Mouse (Mus musculus) liver, embryonic 14.5 days (tissue): ENCODE measurements around the gene Flvcr1. TPM values are rescaled to one million over a fixed set of nuclear protein-coding genes. Genes with fewer than 3 reads are reported as not detected.
A peak's percentile ranks its signal among the peaks of the same experiment; 100 is the strongest.

ENCODE experiments used
- ATAC-seq: fragments of 200-750 bp; cut with Nextera tagmentation; 2 replicates; pipeline ENCODE4 v1.8.0; 2017; ENCODE audit warnings: moderate number of reproducible peaks, mild to moderate bottlenecking, moderate library complexity; ENCODE audit not compliant: insufficient read depth
- DNase-seq, 3 experiments: peaks; one replicate each; pipeline ENCODE4 v3.0.0-alpha.2; 2012 to 2013; ENCODE audit warnings: low read depth in 3 of 3, low spot score in 3 of 3
- H3K27ac ChIP-seq: fragments of 300-500 bp; sonication (generic); 2 replicates; pipeline ENCODE4 v1.5.1; 2014; ENCODE audit warnings: moderate library complexity, mild to moderate bottlenecking, control low read depth, inconsistent platforms
- H3K27me3 ChIP-seq: fragments of 300-500 bp; sonication (generic); 2 replicates; pipeline ENCODE4 v1.6.1; 2014; ENCODE audit warnings: mild to moderate bottlenecking, low read length, moderate library complexity; ENCODE audit not compliant: control insufficient read depth, insufficient read depth
- H3K36me3 ChIP-seq: fragments of 300-500 bp; sonication (generic); replicated peaks from 2 replicates; pipeline ENCODE4 v1.6.1; 2014; ENCODE audit warnings: low read depth; ENCODE audit not compliant: control insufficient read depth, insufficient read depth
- H3K4me1 ChIP-seq, 2 experiments: fragments of 200-500 bp in 1 of 2; fragments of 300-500 bp in 1 of 2; sonication (generic) in 1 of 2; replicated peaks; 2 replicates each; pipeline ENCODE4 v1.6.1; 2012 to 2014; ENCODE audit warnings: antibody characterized with exemption in 1 of 2, inconsistent platforms in 1 of 2, low read length in 1 of 2; ENCODE audit not compliant: control insufficient read depth in 2 of 2, insufficient read depth in 2 of 2
- H3K4me2 ChIP-seq: fragments of 300-500 bp; sonication (generic); 2 replicates; pipeline ENCODE4 v1.6.1; 2014; ENCODE audit warnings: low read depth, mild to moderate bottlenecking, control low read depth, moderate library complexity
- H3K4me3 ChIP-seq, 2 experiments: fragments of 200-500 bp in 1 of 2; fragments of 300-500 bp in 1 of 2; sonication (generic) in 1 of 2; 2 replicates each; pipeline ENCODE4 v1.5.1; 2012 to 2014; ENCODE audit warnings: low read depth in 2 of 2, low read length in 2 of 2, mild to moderate bottlenecking in 2 of 2, control low read depth in 1 of 2, inconsistent platforms in 1 of 2, moderate library complexity in 1 of 2; ENCODE audit not compliant: insufficient read depth in 1 of 2
- H3K9ac ChIP-seq: fragments of 300-500 bp; sonication (generic); replicated peaks from 2 replicates; pipeline ENCODE4 v1.6.1; 2014; ENCODE audit warnings: mild to moderate bottlenecking, control low read depth, moderate library complexity
- H3K9me3 ChIP-seq: fragments of 300-500 bp; sonication (generic); 2 replicates; pipeline ENCODE4 v1.6.1; 2016; ENCODE audit warnings: low read length, mixed read lengths; ENCODE audit not compliant: control insufficient read depth
- CTCF ChIP-seq: IDR thresholded peaks from 2 replicates; pipeline ENCODE4 v1.5.1; 2016; ENCODE audit warnings: antibody characterized with exemption, low read depth, control low read depth
- EP300 ChIP-seq: IDR thresholded peaks from 2 replicates; pipeline ENCODE4 v1.6.1; 2016; ENCODE audit warnings: antibody characterized with exemption, low read depth
- WGBS: fragments of 180-500 bp; shearing (Covaris S2); extraction: QIAGEN DNeasy Blood & Tissue Kit; methylation state at CpG from one replicate; pipeline ENCODE4 v1.1.7; 2014; ENCODE audit not compliant: insufficient replicate concordance; 5-methylcytosine and 5-hydroxymethylcytosine counted together
- polyA plus RNA-seq, 2 experiments: library from polyadenylated mRNA; depleted of rRNA in 1 of 2; stranded (reverse) in 1 of 2; unstranded in 1 of 2; fragments of >200 nt; fragmentation: Nextera tagmentation in 1 of 2; extraction: Ambion mirVana in 1 of 2; gene quantifications; 2 replicates each; pipeline versions ENCODE4 v1.2.1 to v1.2.3; 2012 to 2014

The Flvcr1 gene
- polyA plus RNA-seq (2012; rRNA removed), result 4.5 and 6.4 TPM in 2 replicates
- polyA plus RNA-seq (2014; fragmentation: Nextera tagmentation; extraction: Ambion mirVana), result 4.5 and 4.9 TPM in 2 replicates

DNA sequence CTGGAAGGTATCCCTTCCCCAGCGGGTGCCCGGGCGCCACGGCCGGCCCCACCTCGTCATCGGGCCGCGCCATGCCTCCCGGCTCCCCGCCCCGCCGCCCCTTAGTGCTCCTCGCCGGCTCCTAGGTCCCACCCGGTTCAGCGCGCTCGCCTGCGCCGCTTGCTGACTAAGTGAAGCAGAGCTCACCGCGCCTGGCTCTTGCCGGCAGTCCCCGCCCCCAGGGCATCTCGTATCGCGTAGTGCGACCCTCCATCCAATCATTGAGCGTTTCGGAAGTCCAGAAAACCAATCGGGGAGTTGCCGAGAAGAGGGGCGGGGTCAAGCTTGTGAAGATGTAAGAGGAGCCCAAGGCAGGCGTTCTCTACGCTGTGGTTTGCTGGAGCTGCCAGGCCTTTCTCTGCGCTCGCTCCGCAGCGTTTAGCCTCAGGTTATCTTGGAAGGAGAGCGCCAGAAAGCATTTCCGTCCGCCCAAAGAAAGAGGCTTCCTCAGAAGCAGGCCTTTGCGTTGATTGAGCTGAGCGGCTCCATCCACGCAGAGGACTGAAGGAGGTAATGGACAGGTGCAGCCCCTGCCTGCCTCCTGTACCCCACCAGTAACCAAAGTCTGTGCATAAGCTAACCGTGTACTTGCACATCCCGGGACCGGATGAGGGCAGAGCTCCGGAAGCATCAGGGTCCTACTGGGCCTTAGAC is at the start of gene Flvcr1:
Gene Flvcr1, minus strand, starts transcription at position 138 of the 693 bp plus-strand sequence.
- Histone ChIP-seq H3K9ac (peak within 1 kb of the TSS; percentile 57), H3K4me1 (peaks cover 3 to 9% of the 10 kb centered on the region in 2 experiments), H3K4me3 (peak within 1 kb of the TSS; percentile 69 to 72), H3K27me3 (no peaks in the 10 kb centered on the region), H3K27ac (peak within 1 kb of the TSS; percentile 52), H3K4me2 (peak within 1 kb of the TSS; percentile 79), H3K36me3 (no peaks in the 10 kb centered on the region), H3K9me3 (no peaks in the 10 kb centered on the region)
- TF ChIP-seq EP300 (no peak), CTCF (peak; percentile 60)
- ATAC-seq (peak; percentile 99), DNase-seq (peak; percentile 98 to 99 (median 99))
- under 1% methylated on average over 44 of the region's 50 CpGs for WGBS

DNA sequence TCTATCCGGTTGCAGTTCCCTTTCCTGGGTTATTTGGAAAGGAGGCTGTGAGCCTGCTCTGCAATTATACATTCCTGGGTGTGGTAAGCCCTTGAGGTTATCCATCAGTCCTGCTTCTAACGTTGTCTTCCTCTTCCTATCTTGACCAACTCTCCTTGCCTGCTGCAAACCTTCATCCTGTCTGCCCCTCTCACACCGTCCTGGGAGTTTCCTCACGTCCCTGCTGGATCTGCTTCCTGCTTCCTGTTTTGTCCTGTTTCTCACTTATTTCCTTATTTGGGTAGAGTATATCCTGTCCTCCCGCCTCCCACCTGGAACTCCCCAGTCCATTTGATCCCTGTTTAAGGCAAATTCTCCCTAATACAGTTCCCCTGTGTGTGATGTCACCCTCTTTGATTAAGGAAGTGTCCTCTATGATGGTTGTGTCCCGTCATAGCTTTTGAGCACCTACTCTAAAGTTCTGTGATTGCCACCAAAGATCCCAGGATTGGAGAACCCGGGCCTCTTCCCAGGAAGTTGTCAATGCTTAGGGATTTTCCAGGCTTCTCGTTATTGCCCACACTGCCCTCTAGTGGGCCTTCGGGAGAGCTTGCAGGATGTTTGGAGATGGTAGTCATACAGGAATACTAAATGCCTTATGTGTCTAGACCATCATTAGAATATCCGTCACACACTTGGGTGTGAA is 49.4 kb upstream of the Flvcr1 start:
- H3K9ac ChIP-seq, result no peak overlapping the region
- DNase-seq (no peak), ATAC-seq (0 out of 2 replicates have a peak, but pooled peaks have one; percentile 13)
- no peak overlapping the region for H3K27ac ChIP-seq
- H3K27me3 ChIP-seq, result no peaks in the 10 kb centered on the region
- 55% methylated on average over 10 of the region's 10 CpGs for WGBS
- no peaks in the 10 kb centered on the region for H3K4me1 ChIP-seq
- H3K4me2 ChIP-seq, result no peak overlapping the region
- no peak overlapping the region for H3K4me3 ChIP-seq
- TF ChIP-seq EP300, result no peak
- TF ChIP-seq CTCF, result peak; percentile 64
- no peaks in the 10 kb centered on the region for H3K9me3 ChIP-seq
- H3K36me3 ChIP-seq, result peaks cover 75% of the 10 kb centered on the region

DNA sequence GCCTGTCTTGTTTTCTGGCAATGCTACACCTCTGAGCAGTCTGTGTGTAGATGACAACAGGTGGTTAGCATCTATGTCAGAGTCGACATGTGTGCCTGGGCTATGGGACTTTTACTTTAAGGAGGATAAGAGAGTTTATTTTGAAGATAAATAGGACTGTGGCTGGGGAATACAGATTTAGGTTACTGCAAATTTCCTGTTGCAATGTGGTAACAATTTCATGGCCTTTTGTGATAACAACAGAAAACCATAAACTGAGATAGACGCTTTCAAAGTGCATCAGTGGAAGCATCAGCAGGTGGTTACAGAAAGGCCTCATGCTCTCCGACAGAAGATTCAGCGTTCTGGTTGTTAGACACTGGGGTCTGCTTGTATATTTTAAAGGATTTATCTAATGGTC is 47.5 kb upstream of the Flvcr1 start:
- no peak overlapping the region for H3K27ac ChIP-seq
- TF ChIP-seq EP300 (no peak), CTCF (no peak)
- H3K4me2 ChIP-seq, result no peak overlapping the region
- no peak overlapping the region for H3K9ac ChIP-seq
- peaks cover 82% of the 10 kb centered on the region for H3K36me3 ChIP-seq
- H3K27me3 ChIP-seq, result no peaks in the 10 kb centered on the region
- H3K9me3 ChIP-seq, result no peaks in the 10 kb centered on the region
- no peak for ATAC-seq
- DNase-seq, result no peak
- H3K4me1 ChIP-seq, result no peaks in the 10 kb centered on the region
- 62% methylated on average over 4 of the region's 4 CpGs for WGBS
- no peak overlapping the region for H3K4me3 ChIP-seq

DNA sequence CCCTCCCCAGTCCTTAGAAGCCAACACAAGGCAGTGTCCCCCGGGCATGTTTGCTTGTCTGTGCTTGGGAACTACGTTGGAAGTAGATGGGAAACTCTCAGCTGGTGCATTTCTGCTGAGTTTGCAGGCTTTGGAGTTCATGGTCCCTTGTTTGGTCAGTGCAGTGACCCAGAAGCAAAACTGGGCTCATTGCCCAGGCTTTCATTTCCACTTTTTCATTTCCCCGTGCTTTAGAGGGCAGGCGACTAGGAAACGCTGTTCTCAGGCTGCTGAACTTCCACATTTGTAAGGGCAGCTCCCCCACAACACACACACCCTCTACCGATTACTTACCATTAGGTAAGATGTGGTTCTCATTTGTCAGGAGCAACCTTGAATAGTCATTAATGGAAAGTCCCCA is 47.0 kb upstream of the Flvcr1 start:
- no peaks in the 10 kb centered on the region for H3K9me3 ChIP-seq
- no peak overlapping the region for H3K27ac ChIP-seq
- no peaks in the 10 kb centered on the region for H3K4me1 ChIP-seq
- H3K9ac ChIP-seq, result no peak overlapping the region
- no peaks in the 10 kb centered on the region for H3K27me3 ChIP-seq
- no peak overlapping the region for H3K4me3 ChIP-seq
- 64% methylated on average over 6 of the region's 6 CpGs for WGBS
- ATAC-seq, result no peak
- no peak overlapping the region for H3K4me2 ChIP-seq
- peaks cover 79% of the 10 kb centered on the region for H3K36me3 ChIP-seq
- DNase-seq, result no peak
- no peak for TF ChIP-seq EP300
- TF ChIP-seq CTCF, result no peak

GRCm38 (mm10) chr1:191072329-191072913 is 46.5 kb upstream of the Flvcr1 start:
- Histone ChIP-seq H3K27ac (no peak overlapping the region), H3K4me1 (no peaks in the 10 kb centered on the region), H3K9me3 (no peaks in the 10 kb centered on the region), H3K9ac (no peak overlapping the region), H3K36me3 (peaks cover 78% of the 10 kb centered on the region), H3K27me3 (no peaks in the 10 kb centered on the region), H3K4me2 (no peak overlapping the region), H3K4me3 (no peak overlapping the region)
- no peak for DNase-seq
- no peak for ATAC-seq
- WGBS, result 84% methylated on average over 16 of the region's 16 CpGs
- TF ChIP-seq EP300 (no peak), CTCF (no peak)
